Mouse (Mus musculus) embryonic facial prominence, embryonic 13.5 days (tissue): ENCODE results near the gene Kdm5c. TPM values are rescaled to one million over a fixed set of nuclear protein-coding genes. Genes with fewer than 3 reads are reported as not detected.

Experiments used
- ATAC-seq: fragments of 200-750 bp; cut with Nextera tagmentation; 2 replicates; pipeline ENCODE4 v1.8.0; 2017; ENCODE audit warnings: low read depth; ENCODE audit not compliant: insufficient number of reproducible peaks, insufficient read depth, low FRiP score, low TSS enrichment
- H3K27ac ChIP-seq: fragments of 300-500 bp; sonication (generic); 2 replicates; pipeline ENCODE4 v1.5.1; 2015; ENCODE audit warnings: moderate library complexity, mild to moderate bottlenecking, inconsistent platforms
- H3K27me3 ChIP-seq: fragments of 300-500 bp; sonication (generic); 2 replicates; pipeline ENCODE4 v1.6.1; 2015; ENCODE audit warnings: mild to moderate bottlenecking, inconsistent platforms
- H3K36me3 ChIP-seq: fragments of 300-500 bp; sonication (generic); 2 replicates; pipeline ENCODE4 v1.6.1; 2015; ENCODE audit warnings: mild to moderate bottlenecking, inconsistent platforms
- H3K4me1 ChIP-seq: fragments of 300-500 bp; sonication (generic); 2 replicates; pipeline ENCODE4 v1.6.1; 2015; ENCODE audit warnings: inconsistent platforms
- H3K4me2 ChIP-seq: fragments of 300-500 bp; sonication (generic); 2 replicates; pipeline ENCODE4 v1.6.1; 2015; ENCODE audit warnings: moderate library complexity, mild to moderate bottlenecking, inconsistent platforms
- H3K4me3 ChIP-seq: fragments of 300-500 bp; sonication (generic); 2 replicates; pipeline ENCODE4 v1.5.1; 2015; ENCODE audit warnings: mild to moderate bottlenecking, inconsistent platforms
- H3K9ac ChIP-seq: fragments of 300-500 bp; sonication (generic); 2 replicates; pipeline ENCODE4 v1.6.1; 2015; ENCODE audit warnings: mild to moderate bottlenecking, inconsistent platforms
- H3K9me3 ChIP-seq: fragments of 300-500 bp; sonication (generic); 2 replicates; pipeline ENCODE4 v1.6.1; 2016; ENCODE audit warnings: inconsistent platforms
- WGBS: fragments of 180-500 bp; shearing (Covaris S2); methylation state at CpG from one replicate; pipeline ENCODE4 v1.1.7; 2015; ENCODE audit warnings: mixed read lengths; 5-methylcytosine and 5-hydroxymethylcytosine counted together
- polyA plus RNA-seq: library from polyadenylated mRNA; unstranded; fragments of >200 nt; fragmentation: Nextera tagmentation; extraction: Ambion mirVana; gene quantifications from 2 replicates; pipeline ENCODE4 v1.2.1, GENCODE M21; 2015

Kdm5c gene
- polyA plus RNA-seq, 1 experiment from 2014 or later, result 44.0 TPM

GRCm38 (mm10) chrX:152307371-152307770 is 74.6 kb downstream of the Kdm5c start:
- no peaks in the 10 kb centered on the region; the same call in none of the 2 replicates for H3K27me3 ChIP-seq
- no peak overlapping the region for H3K9ac ChIP-seq
- H3K27ac ChIP-seq, result no peak overlapping the region
- 0 out of 2 replicates have a peak, but pooled peaks cover 2% of the 10 kb centered on the region for H3K36me3 ChIP-seq
- ATAC-seq, result no peak
- H3K9me3 ChIP-seq, result no peaks in the 10 kb centered on the region
- H3K4me2 ChIP-seq, result no peak overlapping the region
- no peak overlapping the region for H3K4me3 ChIP-seq
- no peaks in the 10 kb centered on the region for H3K4me1 ChIP-seq

DNA sequence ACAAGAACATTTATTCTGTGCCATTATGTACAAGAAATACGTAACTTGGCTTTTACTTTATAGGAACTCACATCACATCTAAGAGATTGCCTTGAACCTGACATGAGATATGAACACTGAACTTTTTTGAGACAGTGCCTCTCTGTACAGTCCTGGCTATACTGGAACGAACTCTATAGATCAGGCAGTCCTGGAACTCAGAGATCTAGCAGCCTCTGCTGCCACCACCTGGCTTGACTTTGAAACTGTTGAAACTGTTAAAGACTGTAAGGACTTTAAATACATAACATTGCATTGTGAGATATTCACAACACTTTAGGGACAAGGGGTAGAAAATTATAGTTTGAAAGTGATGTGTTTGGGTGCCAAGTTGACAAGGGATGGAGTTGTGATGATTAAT is 75.1 kb downstream of the Kdm5c start:
- Histone ChIP-seq H3K9ac (no peak overlapping the region), H3K27ac (no peak overlapping the region), H3K36me3 (0 out of 2 replicates have a peak, but pooled peaks cover 2% of the 10 kb centered on the region), H3K9me3 (no peaks in the 10 kb centered on the region), H3K4me3 (no peak overlapping the region), H3K27me3 (no peaks in the 10 kb centered on the region; the same call in none of the 2 replicates), H3K4me2 (no peak overlapping the region), H3K4me1 (no peaks in the 10 kb centered on the region)
- 54% methylated on average over 2 of the region's 2 CpGs for WGBS
- no peak for ATAC-seq

- no peak overlapping the region for H3K4me2 ChIP-seq
- no peak overlapping the region for H3K9ac ChIP-seq
- H3K4me1 ChIP-seq, result no peaks in the 10 kb centered on the region
- no peak overlapping the region for H3K27ac ChIP-seq
- H3K4me3 ChIP-seq, result no peak overlapping the region
- 77% methylated on average over 4 of the region's 4 CpGs for WGBS
- peaks cover 10% of the 10 kb centered on the region; the same call in 1 of the 2 replicates for H3K36me3 ChIP-seq
- peaks cover 10% of the 10 kb centered on the region; the same call in 1 of the 2 replicates for H3K27me3 ChIP-seq
- no peak for ATAC-seq
- no peaks in the 10 kb centered on the region for H3K9me3 ChIP-seq
Observed at GRCm38 (mm10) chrX:152320535-152320934, 87.7 kb downstream of the Kdm5c start.

DNA sequence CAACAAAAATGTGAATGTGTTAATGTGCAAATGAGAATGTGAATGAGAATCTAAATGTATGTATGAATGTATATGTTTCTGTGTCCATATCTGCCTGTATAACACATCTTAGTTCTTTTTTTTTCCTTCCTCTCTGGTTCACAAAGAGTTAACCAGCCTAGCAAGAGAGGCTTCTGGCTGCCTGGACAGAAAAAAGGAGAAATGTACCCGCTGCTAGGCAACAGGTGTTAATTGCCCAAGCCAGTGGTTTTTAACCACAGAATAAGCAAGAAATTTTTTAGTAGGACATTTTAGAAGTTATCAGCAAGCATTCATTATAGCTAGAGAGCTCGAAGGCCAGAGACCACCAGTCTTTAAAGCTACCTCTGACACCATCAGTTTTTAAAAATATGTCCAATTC is 90.0 kb downstream of the Kdm5c start:
- Histone ChIP-seq H3K4me1 (no peaks in the 10 kb centered on the region), H3K4me2 (no peak overlapping the region), H3K36me3 (peaks cover 5% of the 10 kb centered on the region; the same call in 1 of the 2 replicates), H3K9me3 (no peaks in the 10 kb centered on the region), H3K27me3 (peaks cover 25% of the 10 kb centered on the region), H3K4me3 (no peak overlapping the region), H3K27ac (no peak overlapping the region), H3K9ac (no peak overlapping the region)
- 43% methylated on average over 2 of the region's 2 CpGs for WGBS
- ATAC-seq, result no peak

- ATAC-seq, result no peak
- Histone ChIP-seq H3K4me2 (no peak overlapping the region), H3K4me1 (no peaks in the 10 kb centered on the region), H3K27me3 (peaks cover 30% of the 10 kb centered on the region), H3K9ac (no peak overlapping the region), H3K27ac (no peak overlapping the region), H3K4me3 (no peak overlapping the region), H3K9me3 (no peaks in the 10 kb centered on the region), H3K36me3 (peaks cover 5% of the 10 kb centered on the region; the same call in 1 of the 2 replicates)
- 95% methylated on average over 1 of the region's 1 CpGs for WGBS
Observed at GRCm38 (mm10) chrX:152323584-152323983, 90.8 kb downstream of the Kdm5c start.

Other genes starting within 250 kb of the Kdm5c start
- 223 and 247 TPM in 2 replicates for gene Hsd17b10, start 231.2 kb upstream of the Kdm5c start, polyA plus RNA-seq
- 2.1 and 2.2 TPM in 2 replicates for gene Ribc1, start 216.7 kb upstream of the Kdm5c start, polyA plus RNA-seq
- 113 and 119 TPM in 2 replicates for gene Smc1a, start 216.6 kb upstream of the Kdm5c start, polyA plus RNA-seq
- gene Iqsec2, start 88.8 kb upstream of the Kdm5c start, polyA plus RNA-seq, result 3.7 TPM in 2 replicates
- gene Kantr, start 94.5 kb downstream of the Kdm5c start, polyA plus RNA-seq, result 22.7 and 23.8 TPM in 2 replicates
- 42.7 and 43.6 TPM in 2 replicates for gene Tspyl2, start 109.4 kb downstream of the Kdm5c start, polyA plus RNA-seq
- 3.3 and 3.6 TPM in 2 replicates for gene Gpr173, start 135.7 kb downstream of the Kdm5c start, polyA plus RNA-seq